Mouse (Mus musculus): ENCODE results near the gene Itpr3. TPM values are rescaled to one million over a fixed set of nuclear protein-coding genes. Genes with fewer than 3 reads are reported as not detected.

Gene Itpr3
- polyA plus RNA-seq (2014; fragmentation: Illumina TruSeq; extraction: RNeasy Lipid Tissue Mini Kit (QIAGEN cat#74804); ENCODE audit: low read depth, low replicate concordance): 0.08 TPM

GRCm38 (mm10) chr17:27056812-27057516, at the start of gene Itpr3:
Gene Itpr3 (plus strand): TSS chr17:27057304.

GRCm38 (mm10) chr17:27028909-27029308, 28.2 kb upstream of the Itpr3 start, which contains the start of gene Bak1:
Gene Bak1 (minus strand): TSS chr17:27029009.

GRCm38 (mm10) chr17:27133551-27134141, 76.5 kb downstream of the Itpr3 start, which contains the start of gene Uqcc2:
Gene Uqcc2 (minus strand): TSS chr17:27133916.

GRCm38 (mm10) chr17:27167545-27167944, 110.4 kb downstream of the Itpr3 start, which contains the start of gene Ip6k3:
Gene Ip6k3 (minus strand): TSS chr17:27167795.

Other genes starting within 250 kb of the Itpr3 start
- gene Nkx2-5, start 212.3 kb upstream of the Itpr3 start, polyA plus RNA-seq (2014; fragmentation: Illumina TruSeq; extraction: RNeasy Lipid Tissue Mini Kit (QIAGEN cat#74804); ENCODE audit: low read depth, low replicate concordance): not detected
- gene Kifc5b, start 140.2 kb upstream of the Itpr3 start, polyA plus RNA-seq (2014; fragmentation: Illumina TruSeq; extraction: RNeasy Lipid Tissue Mini Kit (QIAGEN cat#74804); ENCODE audit: low read depth, low replicate concordance): not detected
- 1.9 TPM for gene Phf1, start 124.3 kb upstream of the Itpr3 start, polyA plus RNA-seq (2014; fragmentation: Illumina TruSeq; extraction: RNeasy Lipid Tissue Mini Kit (QIAGEN cat#74804); ENCODE audit: low read depth, low replicate concordance)
- gene Cuta, start 117.7 kb upstream of the Itpr3 start, polyA plus RNA-seq (2014; fragmentation: Illumina TruSeq; extraction: RNeasy Lipid Tissue Mini Kit (QIAGEN cat#74804); ENCODE audit: low read depth, low replicate concordance): 20.1 TPM
- gene Syngap1, start 116.1 kb upstream of the Itpr3 start, polyA plus RNA-seq (2014; fragmentation: Illumina TruSeq; extraction: RNeasy Lipid Tissue Mini Kit (QIAGEN cat#74804); ENCODE audit: low read depth, low replicate concordance): 0.29 TPM
- 5.8 TPM for gene Zbtb9, start 84.1 kb upstream of the Itpr3 start, polyA plus RNA-seq (2014; fragmentation: Illumina TruSeq; extraction: RNeasy Lipid Tissue Mini Kit (QIAGEN cat#74804); ENCODE audit: low read depth, low replicate concordance)
- gene Bak1, start 28.3 kb upstream of the Itpr3 start, polyA plus RNA-seq (2014; fragmentation: Illumina TruSeq; extraction: RNeasy Lipid Tissue Mini Kit (QIAGEN cat#74804); ENCODE audit: low read depth, low replicate concordance): 1.5 TPM
- gene Uqcc2, start 76.6 kb downstream of the Itpr3 start, polyA plus RNA-seq (2014; fragmentation: Illumina TruSeq; extraction: RNeasy Lipid Tissue Mini Kit (QIAGEN cat#74804); ENCODE audit: low read depth, low replicate concordance): 12.9 TPM
- gene Ip6k3, start 110.5 kb downstream of the Itpr3 start, polyA plus RNA-seq (2014; fragmentation: Illumina TruSeq; extraction: RNeasy Lipid Tissue Mini Kit (QIAGEN cat#74804); ENCODE audit: low read depth, low replicate concordance): not detected
- gene Lemd2, start 147.2 kb downstream of the Itpr3 start, polyA plus RNA-seq (2014; fragmentation: Illumina TruSeq; extraction: RNeasy Lipid Tissue Mini Kit (QIAGEN cat#74804); ENCODE audit: low read depth, low replicate concordance): 1.3 TPM

Measured in liver, adult 10 weeks (tissue).